Mouse (Mus musculus): Measurements from ENCODE around the gene Atp2b1. TPM values are rescaled to one million over a fixed set of nuclear protein-coding genes. Genes with fewer than 3 reads are reported as not detected.

Atp2b1 gene
- polyA plus RNA-seq, 1 experiment from 2014 or later = 76.4 TPM

DNA sequence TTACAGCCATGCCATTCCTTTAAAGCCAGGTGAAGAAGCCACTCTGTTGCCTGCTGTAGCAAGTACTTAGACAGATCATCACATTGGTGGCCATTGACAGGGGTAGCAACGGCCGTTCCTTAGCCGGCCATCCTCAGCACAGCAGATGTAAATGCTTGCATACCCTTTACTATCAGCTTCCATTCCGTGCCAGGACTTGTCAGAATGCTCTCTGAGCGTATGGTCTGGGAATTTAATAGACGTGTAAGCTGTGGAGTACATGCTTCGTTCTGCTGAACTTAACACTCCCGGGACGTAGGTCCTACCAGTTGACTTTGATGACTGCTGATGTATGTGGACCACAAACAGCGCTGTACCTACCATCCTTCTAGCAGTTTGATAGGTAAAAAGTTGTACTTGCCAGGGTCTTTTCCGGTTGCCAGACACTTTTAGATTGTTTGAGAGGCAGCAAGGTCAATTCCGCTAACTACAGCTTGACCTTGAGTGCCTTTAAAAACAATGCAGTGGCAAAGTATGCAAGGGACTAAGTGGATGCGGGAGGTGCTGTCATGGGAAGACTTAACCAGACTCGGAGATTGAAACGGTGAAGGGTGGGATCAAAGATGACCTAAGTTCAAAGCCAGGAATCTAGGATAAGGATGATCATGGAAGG, 53.2 kb downstream of the Atp2b1 start:
- DNase-seq (ENCODE audit: low spot score, missing footprints) = peak; percentile 78
- Histone ChIP-seq H3K9me3 (ENCODE audit: control insufficient read depth, low read length) (no peaks in the 10 kb centered on the region), H3K36me3 (ENCODE audit: control insufficient read depth, insufficient read depth, low read length) (peaks cover 3% of the 10 kb centered on the region; the same call in 1 of the 2 replicates), H3K4me1 (ENCODE audit: control insufficient read depth, insufficient read depth, low read length) (no peaks in the 10 kb centered on the region), H3K4me2 (no peak overlapping the region), H3K27me3 (ENCODE audit: control insufficient read depth, insufficient read depth, low read length) (no peaks in the 10 kb centered on the region), H3K9ac (ENCODE audit: low read length) (no peak overlapping the region), H3K4me3 (ENCODE audit: low read depth, low read length) (no peak overlapping the region), H3K27ac (ENCODE audit: low read depth, low read length) (no peak overlapping the region)
- no peak for ATAC-seq (ENCODE audit: low FRiP score)
- 92% methylated on average over 15 of the region's 15 CpGs for WGBS

DNA sequence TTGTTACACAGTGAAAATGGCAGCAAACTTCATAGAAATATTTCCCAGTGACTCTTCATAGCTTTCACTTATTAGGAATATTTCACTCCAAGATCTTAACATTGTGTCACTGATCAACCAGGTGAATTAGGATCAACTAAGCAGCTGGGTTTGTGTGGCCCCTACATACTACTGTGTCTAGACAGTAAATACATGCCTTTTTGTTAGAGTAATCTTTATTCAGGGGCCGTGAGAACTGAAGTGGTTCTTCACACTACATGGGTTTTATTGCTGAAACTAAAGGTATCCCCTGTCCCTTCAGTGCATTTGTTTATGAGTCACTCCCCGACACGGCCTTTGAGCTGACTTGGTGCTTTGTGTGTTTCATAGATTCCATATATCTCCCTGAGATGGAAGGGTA, 56.7 kb downstream of the Atp2b1 start:
- Histone ChIP-seq H3K4me3 (ENCODE audit: low read depth, low read length) (no peak overlapping the region), H3K4me1 (ENCODE audit: control insufficient read depth, insufficient read depth, low read length) (no peaks in the 10 kb centered on the region), H3K36me3 (ENCODE audit: control insufficient read depth, insufficient read depth, low read length) (peaks cover 3% of the 10 kb centered on the region; the same call in 1 of the 2 replicates), H3K4me2 (no peak overlapping the region), H3K9me3 (ENCODE audit: control insufficient read depth, low read length) (no peaks in the 10 kb centered on the region), H3K27ac (ENCODE audit: low read depth, low read length) (no peak overlapping the region), H3K9ac (ENCODE audit: low read length) (no peak overlapping the region), H3K27me3 (ENCODE audit: control insufficient read depth, insufficient read depth, low read length) (no peaks in the 10 kb centered on the region)
- DNase-seq (ENCODE audit: low spot score, missing footprints) (peak; percentile 51), ATAC-seq (ENCODE audit: low FRiP score) (no peak)
- WGBS = 90% methylated on average over 3 of the region's 3 CpGs

- Histone ChIP-seq H3K27ac (ENCODE audit: low read depth, low read length) (no peak overlapping the region), H3K27me3 (ENCODE audit: control insufficient read depth, insufficient read depth, low read length) (no peaks in the 10 kb centered on the region), H3K4me3 (ENCODE audit: low read depth, low read length) (no peak overlapping the region), H3K4me2 (no peak overlapping the region), H3K36me3 (ENCODE audit: control insufficient read depth, insufficient read depth, low read length) (peaks cover 3% of the 10 kb centered on the region; the same call in 1 of the 2 replicates), H3K4me1 (ENCODE audit: control insufficient read depth, insufficient read depth, low read length) (no peaks in the 10 kb centered on the region), H3K9ac (ENCODE audit: low read length) (no peak overlapping the region), H3K9me3 (ENCODE audit: control insufficient read depth, low read length) (no peaks in the 10 kb centered on the region)
- ATAC-seq (ENCODE audit: low FRiP score) (no peak), DNase-seq (ENCODE audit: low spot score, missing footprints) (peak; percentile 81)
- 96% methylated on average over 2 of the region's 2 CpGs for WGBS
Measured at GRCm38 (mm10) chr10:98972359-98972758, 58.2 kb downstream of the Atp2b1 start.

DNA sequence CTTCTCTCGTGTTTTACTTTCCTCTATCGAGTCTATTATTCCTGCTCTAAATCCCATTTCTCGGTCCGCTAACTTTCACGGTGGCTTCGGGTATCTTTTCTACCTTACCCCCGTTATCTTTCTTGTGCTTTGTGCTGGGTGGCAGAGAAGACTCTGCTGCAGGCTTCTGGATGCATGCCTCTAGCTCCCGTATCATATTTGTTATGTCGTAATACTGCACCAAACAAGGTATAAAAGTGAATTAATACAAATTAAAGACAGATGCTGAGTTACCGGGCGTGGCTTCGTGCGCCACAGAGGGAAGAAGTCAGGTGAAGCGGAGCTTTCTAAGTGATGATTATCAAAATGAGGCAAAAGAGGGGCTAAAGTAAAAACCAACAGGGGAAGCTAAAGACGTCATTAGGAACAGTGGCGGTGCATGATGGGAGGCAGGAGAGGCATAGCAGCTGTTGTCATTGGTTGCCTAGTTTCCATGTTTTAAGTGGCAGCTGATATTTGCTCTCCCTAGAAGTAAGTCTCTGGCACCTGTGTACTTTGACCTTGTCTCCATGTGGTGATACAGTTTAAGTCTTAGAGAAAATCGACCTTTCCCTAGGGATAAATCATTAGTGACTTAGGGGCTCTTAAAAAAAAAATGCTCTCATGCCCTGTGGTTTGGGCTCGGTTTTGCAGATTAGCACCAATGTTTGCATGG, 58.9 kb downstream of the Atp2b1 start:
- Histone ChIP-seq H3K9ac (ENCODE audit: low read length) (no peak overlapping the region), H3K27ac (ENCODE audit: low read depth, low read length) (no peak overlapping the region), H3K4me3 (ENCODE audit: low read depth, low read length) (no peak overlapping the region), H3K36me3 (ENCODE audit: control insufficient read depth, insufficient read depth, low read length) (peaks cover 3% of the 10 kb centered on the region; the same call in 1 of the 2 replicates), H3K4me2 (no peak overlapping the region), H3K4me1 (ENCODE audit: control insufficient read depth, insufficient read depth, low read length) (no peaks in the 10 kb centered on the region), H3K27me3 (ENCODE audit: control insufficient read depth, insufficient read depth, low read length) (no peaks in the 10 kb centered on the region), H3K9me3 (ENCODE audit: control insufficient read depth, low read length) (no peaks in the 10 kb centered on the region)
- peak; percentile 78 for DNase-seq (ENCODE audit: low spot score, missing footprints)
- WGBS = 76% methylated on average over 18 of the region's 18 CpGs
- ATAC-seq (ENCODE audit: low FRiP score) = no peak

GRCm38 (mm10) chr10:98974645-98975044, 60.4 kb downstream of the Atp2b1 start:
- Histone ChIP-seq H3K36me3 (ENCODE audit: control insufficient read depth, insufficient read depth, low read length) (no peaks in the 10 kb centered on the region), H3K27me3 (ENCODE audit: control insufficient read depth, insufficient read depth, low read length) (no peaks in the 10 kb centered on the region), H3K27ac (ENCODE audit: low read depth, low read length) (no peak overlapping the region), H3K9ac (ENCODE audit: low read length) (no peak overlapping the region), H3K4me2 (no peak overlapping the region), H3K4me3 (ENCODE audit: low read depth, low read length) (no peak overlapping the region), H3K9me3 (ENCODE audit: control insufficient read depth, low read length) (no peaks in the 10 kb centered on the region), H3K4me1 (ENCODE audit: control insufficient read depth, insufficient read depth, low read length) (no peaks in the 10 kb centered on the region)
- peak; percentile 0 for DNase-seq (ENCODE audit: low spot score, missing footprints)
- WGBS = 88% methylated on average over 3 of the region's 3 CpGs
- no peak for ATAC-seq (ENCODE audit: low FRiP score)

DNA sequence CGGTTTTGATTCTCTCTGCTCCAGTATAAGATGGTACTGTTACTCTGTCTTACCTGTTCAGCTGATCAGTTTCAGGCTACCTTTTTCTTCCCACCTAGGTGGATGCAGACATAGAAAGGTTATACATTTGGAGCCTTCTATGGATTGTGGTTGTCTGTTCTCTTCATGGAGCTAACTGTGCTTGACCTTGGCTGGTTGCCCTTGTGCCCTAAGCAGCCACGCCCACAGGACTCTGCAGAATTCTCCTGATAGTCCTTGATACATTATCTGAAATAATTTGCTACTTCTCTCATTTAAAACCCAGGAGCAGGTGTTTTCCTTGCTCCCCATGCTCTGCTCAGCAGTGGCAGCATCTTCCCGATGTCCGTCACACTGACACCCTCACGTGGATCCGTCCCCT, 61.4 kb downstream of the Atp2b1 start:
- Histone ChIP-seq H3K4me1 (ENCODE audit: control insufficient read depth, insufficient read depth, low read length) (no peaks in the 10 kb centered on the region), H3K27me3 (ENCODE audit: control insufficient read depth, insufficient read depth, low read length) (no peaks in the 10 kb centered on the region), H3K27ac (ENCODE audit: low read depth, low read length) (no peak overlapping the region), H3K4me2 (no peak overlapping the region), H3K9ac (ENCODE audit: low read length) (no peak overlapping the region), H3K4me3 (ENCODE audit: low read depth, low read length) (no peak overlapping the region), H3K36me3 (ENCODE audit: control insufficient read depth, insufficient read depth, low read length) (no peaks in the 10 kb centered on the region), H3K9me3 (ENCODE audit: control insufficient read depth, low read length) (no peaks in the 10 kb centered on the region)
- WGBS = 84% methylated on average over 6 of the region's 6 CpGs
- DNase-seq (ENCODE audit: low spot score, missing footprints) (peak; percentile 53), ATAC-seq (ENCODE audit: low FRiP score) (no peak)

DNA sequence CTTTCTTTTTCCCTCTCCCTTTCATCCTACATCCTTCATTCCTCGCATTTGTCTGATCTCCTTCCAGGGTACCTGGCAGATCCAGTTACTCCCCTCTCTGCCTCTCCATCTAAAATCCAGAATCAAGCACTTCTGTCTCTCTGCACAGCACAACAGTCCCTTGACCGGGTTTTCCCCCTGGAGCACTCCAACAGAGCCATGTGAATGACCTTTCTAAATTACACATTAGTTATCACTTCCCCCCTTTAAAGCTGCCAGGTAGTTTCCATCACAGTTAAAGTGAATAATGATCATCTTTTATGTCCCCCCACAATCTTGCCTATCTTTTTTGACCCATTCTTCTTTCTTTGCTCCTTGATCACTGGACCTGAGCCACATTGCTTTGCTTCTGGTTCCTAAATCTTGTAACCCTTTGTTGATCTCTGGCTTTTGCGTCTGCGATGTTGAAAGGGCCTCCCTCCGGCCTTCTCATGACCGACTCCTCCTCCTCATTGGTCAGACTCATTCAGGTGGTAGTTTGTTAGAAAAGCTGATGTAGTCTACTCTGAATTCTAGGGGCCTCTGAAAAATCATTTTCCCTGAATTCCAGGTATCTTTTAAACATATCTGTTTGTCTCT, 62.8 kb downstream of the Atp2b1 start:
- DNase-seq (ENCODE audit: low spot score, missing footprints) = peak; percentile 62
- H3K36me3 ChIP-seq (ENCODE audit: control insufficient read depth, insufficient read depth, low read length) = no peaks in the 10 kb centered on the region

DNA sequence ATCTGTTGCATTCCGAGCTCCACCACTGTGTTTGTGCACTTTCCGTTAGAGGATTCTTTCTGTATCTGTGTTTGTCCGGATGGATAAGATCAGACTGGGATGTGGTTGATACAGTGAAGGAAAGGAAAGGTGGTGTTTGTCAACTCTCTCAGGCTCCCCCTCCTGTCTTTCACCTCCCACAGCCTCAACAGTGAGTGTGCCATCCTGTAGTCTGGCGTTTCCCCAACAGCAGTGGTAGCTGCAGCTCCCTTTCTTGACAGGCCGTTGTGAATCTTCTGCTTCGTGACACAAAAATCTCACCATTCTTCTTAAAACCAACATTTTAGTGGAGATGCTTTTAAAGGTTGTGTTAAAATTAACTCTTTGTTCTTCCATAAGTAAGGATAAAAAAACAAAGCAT, 64.6 kb downstream of the Atp2b1 start:
- Histone ChIP-seq H3K4me1 (ENCODE audit: control insufficient read depth, insufficient read depth, low read length) (no peaks in the 10 kb centered on the region), H3K9ac (ENCODE audit: low read length) (no peak overlapping the region), H3K27me3 (ENCODE audit: control insufficient read depth, insufficient read depth, low read length) (no peaks in the 10 kb centered on the region), H3K4me3 (ENCODE audit: low read depth, low read length) (no peak overlapping the region), H3K27ac (ENCODE audit: low read depth, low read length) (no peak overlapping the region), H3K36me3 (ENCODE audit: control insufficient read depth, insufficient read depth, low read length) (no peaks in the 10 kb centered on the region), H3K4me2 (no peak overlapping the region), H3K9me3 (ENCODE audit: control insufficient read depth, low read length) (no peaks in the 10 kb centered on the region)
- ATAC-seq (ENCODE audit: low FRiP score) (no peak), DNase-seq (ENCODE audit: low spot score, missing footprints) (peak; percentile 26)
- WGBS = 83% methylated on average over 6 of the region's 6 CpGs

More for the DNA sequence above, 62.8 kb downstream of the Atp2b1 start:
- Histone ChIP-seq H3K9me3 (ENCODE audit: control insufficient read depth, low read length) (no peaks in the 10 kb centered on the region), H3K27me3 (ENCODE audit: control insufficient read depth, insufficient read depth, low read length) (no peaks in the 10 kb centered on the region), H3K27ac (ENCODE audit: low read depth, low read length) (no peak overlapping the region), H3K4me2 (no peak overlapping the region), H3K4me3 (ENCODE audit: low read depth, low read length) (no peak overlapping the region), H3K9ac (ENCODE audit: low read length) (no peak overlapping the region), H3K4me1 (ENCODE audit: control insufficient read depth, insufficient read depth, low read length) (no peaks in the 10 kb centered on the region)
- 39% methylated on average over 6 of the region's 6 CpGs for WGBS
- ATAC-seq (ENCODE audit: low FRiP score) = no peak

DNA sequence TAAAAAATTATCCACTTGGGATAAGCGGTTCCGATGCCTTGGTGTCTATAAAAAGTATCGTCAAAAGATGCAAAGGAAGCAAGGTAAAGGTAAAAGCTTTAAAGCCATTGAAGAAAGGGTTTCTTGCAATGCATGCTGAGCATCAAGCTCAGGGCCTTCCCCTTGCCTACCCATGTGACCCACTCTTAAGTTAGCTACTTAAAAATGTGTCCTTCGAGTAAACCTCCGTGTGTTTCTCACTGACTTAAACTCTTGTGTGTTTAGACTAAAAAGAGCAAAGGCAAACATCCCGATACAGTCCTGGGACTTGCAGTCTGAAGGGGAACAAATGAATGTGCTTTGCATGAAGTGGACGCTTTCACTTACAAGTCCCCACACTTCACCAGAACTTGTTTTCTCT, 65.1 kb downstream of the Atp2b1 start:
- no peak for ATAC-seq (ENCODE audit: low FRiP score)
- WGBS = 85% methylated on average over 7 of the region's 7 CpGs

More for the DNA sequence above, 65.1 kb downstream of the Atp2b1 start:
- no peak overlapping the region for H3K27ac ChIP-seq (ENCODE audit: low read depth, low read length)
- H3K4me3 ChIP-seq (ENCODE audit: low read depth, low read length) = no peak overlapping the region
- DNase-seq (ENCODE audit: low spot score, missing footprints) = peak; percentile 51
- no peak overlapping the region for H3K4me2 ChIP-seq
- no peaks in the 10 kb centered on the region for H3K4me1 ChIP-seq (ENCODE audit: control insufficient read depth, insufficient read depth, low read length)
- H3K9ac ChIP-seq (ENCODE audit: low read length) = no peak overlapping the region
- H3K36me3 ChIP-seq (ENCODE audit: control insufficient read depth, insufficient read depth, low read length) = no peaks in the 10 kb centered on the region
- H3K27me3 ChIP-seq (ENCODE audit: control insufficient read depth, insufficient read depth, low read length) = no peaks in the 10 kb centered on the region
- H3K9me3 ChIP-seq (ENCODE audit: control insufficient read depth, low read length) = no peaks in the 10 kb centered on the region

Data from midbrain, embryonic 11.5 days (tissue).